Mouse (Mus musculus) intestine, embryonic 15.5 days (tissue): ENCODE results near the gene Boll. TPM values are rescaled to one million over a fixed set of nuclear protein-coding genes. Genes with fewer than 3 reads are reported as not detected.

Experiments used
- polyA plus RNA-seq: library from polyadenylated mRNA; unstranded; fragments of >200 nt; fragmentation: Nextera tagmentation; extraction: Ambion mirVana; gene quantifications from 2 replicates; pipeline ENCODE4 v1.2.1, GENCODE M21; 2015

The Boll gene
- polyA plus RNA-seq, 1 experiment from 2014 or later = 0.53 TPM

Other genes with a start within 250 kb of the Boll start
- 143 and 152 TPM in 2 replicates for gene Mob4, start 232.2 kb downstream of the Boll start, polyA plus RNA-seq
- 8.5 and 9.8 TPM in 2 replicates for gene Rftn2, start 136.7 kb downstream of the Boll start, polyA plus RNA-seq
- 5.2 and 5.3 TPM in 2 replicates for gene Mars2, start 126.3 kb downstream of the Boll start, polyA plus RNA-seq
- gene Plcl1, start 42.5 kb upstream of the Boll start, polyA plus RNA-seq = 1.6 and 2.5 TPM in 2 replicates